Mouse (Mus musculus) retina, postnatal 7 days (tissue): ENCODE measurements around the gene Ccdc172.

Experiments used
- DNase-seq: peaks from one replicate; pipeline ENCODE4 v3.0.0-alpha.2; 2012; ENCODE audit warnings: low read depth, low spot score

The Ccdc172 gene

GRCm38 (mm10) chr19:58511818-58512217, at the start of gene Ccdc172:
Gene Ccdc172, plus strand, starts transcription at chr19:58511993.
- no peak for DNase-seq

- DNase-seq: no peak
Observed at GRCm38 (mm10) chr19:58463755-58464154, 48.0 kb upstream of the Ccdc172 start.

GRCm38 (mm10) chr19:58468331-58468730, 43.5 kb upstream of the Ccdc172 start:
- DNase-seq: no peak

GRCm38 (mm10) chr19:58469421-58469820, 42.4 kb upstream of the Ccdc172 start:
- DNase-seq: peak; percentile 74

GRCm38 (mm10) chr19:58474251-58474650, 37.5 kb upstream of the Ccdc172 start:
- no peak for DNase-seq

- DNase-seq: no peak
Observed at GRCm38 (mm10) chr19:58482373-58482977, 29.3 kb upstream of the Ccdc172 start.

- no peak for DNase-seq
Observed at GRCm38 (mm10) chr19:58486686-58487085, 25.1 kb upstream of the Ccdc172 start.

- DNase-seq: no peak
Observed at GRCm38 (mm10) chr19:58497106-58497505, 14.7 kb upstream of the Ccdc172 start.

- no peak for DNase-seq
Observed at GRCm38 (mm10) chr19:58499420-58499966, 12.3 kb upstream of the Ccdc172 start.

- no peak for DNase-seq
Observed at GRCm38 (mm10) chr19:58500049-58500448, 11.7 kb upstream of the Ccdc172 start.

- DNase-seq: no peak
Observed at GRCm38 (mm10) chr19:58521696-58522095, 9.9 kb downstream of the Ccdc172 start.

- DNase-seq: no peak
Observed at GRCm38 (mm10) chr19:58523736-58524394, 12.1 kb downstream of the Ccdc172 start.

GRCm38 (mm10) chr19:58525457-58526239, 13.9 kb downstream of the Ccdc172 start:
- no peak for DNase-seq

GRCm38 (mm10) chr19:58533077-58533476, 21.3 kb downstream of the Ccdc172 start:
- no peak for DNase-seq

- no peak for DNase-seq
Observed at GRCm38 (mm10) chr19:58536691-58537090, 24.9 kb downstream of the Ccdc172 start.

- no peak for DNase-seq
Observed at GRCm38 (mm10) chr19:58540396-58540795, 28.6 kb downstream of the Ccdc172 start.

- DNase-seq: no peak
Observed at GRCm38 (mm10) chr19:58548367-58548766, 36.6 kb downstream of the Ccdc172 start.

GRCm38 (mm10) chr19:58550489-58550888, 38.7 kb downstream of the Ccdc172 start:
- DNase-seq: no peak

GRCm38 (mm10) chr19:58550916-58551315, 39.1 kb downstream of the Ccdc172 start:
- no peak for DNase-seq

- DNase-seq: no peak
Observed at GRCm38 (mm10) chr19:58554974-58555373, 43.2 kb downstream of the Ccdc172 start.

GRCm38 (mm10) chr19:58558352-58558751, 46.6 kb downstream of the Ccdc172 start:
- peak; percentile 19 for DNase-seq

- DNase-seq: no peak
Observed at GRCm38 (mm10) chr19:58562301-58562815, 50.6 kb downstream of the Ccdc172 start.
